Mouse (Mus musculus) kidney, postnatal 14 days (tissue): Measurements from ENCODE around the gene Krt4.

Experiments used
- DNase-seq: peaks from one replicate; pipeline ENCODE4 v3.0.0; 2022; ENCODE audit warnings: mixed read lengths

Krt4 gene

DNA sequence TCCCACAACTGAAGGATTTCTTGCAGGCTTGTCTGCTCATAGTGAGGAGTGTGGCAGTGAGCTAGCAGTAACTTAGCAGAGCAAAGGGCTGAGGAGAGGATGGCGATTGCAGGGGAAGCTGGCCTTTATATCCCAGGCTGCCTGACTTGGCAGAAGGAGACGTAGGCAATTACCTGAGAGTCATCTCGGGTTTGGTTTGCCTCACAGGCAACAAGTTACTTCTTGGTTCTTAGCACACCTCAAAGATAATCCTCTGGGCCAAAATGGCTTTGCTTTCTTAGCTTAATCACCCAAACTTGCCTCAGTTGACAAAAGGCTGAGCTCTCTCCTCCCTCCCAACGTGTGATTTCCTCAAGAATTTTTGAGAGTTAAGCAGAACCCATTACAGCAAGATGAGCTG, 31.7 kb downstream of the Krt4 start, which contains the start of gene Krt76:
Gene Krt76 (minus strand): TSS at position 101 of the 400 bp plus-strand sequence.
- no peak for DNase-seq

DNA sequence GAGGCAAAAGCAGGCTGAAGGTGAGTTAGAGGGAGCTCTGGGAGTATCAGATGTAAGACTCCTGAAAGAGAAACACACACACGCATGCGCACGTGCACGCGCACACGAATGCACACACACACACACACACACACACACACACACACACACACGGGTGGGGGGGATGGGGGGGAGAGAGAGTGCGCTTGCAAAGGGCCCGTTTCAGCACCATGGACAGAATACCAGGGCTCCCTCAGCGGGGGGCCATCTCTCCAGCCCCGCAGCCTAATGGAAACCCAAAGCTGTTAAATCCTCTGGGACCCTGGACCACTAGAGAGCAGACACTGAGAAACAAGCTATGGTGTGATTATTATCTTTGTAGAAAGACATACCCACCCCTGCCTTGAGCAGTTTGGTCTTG, 44.8 kb downstream of the Krt4 start:
- DNase-seq = peak; percentile 13

DNA sequence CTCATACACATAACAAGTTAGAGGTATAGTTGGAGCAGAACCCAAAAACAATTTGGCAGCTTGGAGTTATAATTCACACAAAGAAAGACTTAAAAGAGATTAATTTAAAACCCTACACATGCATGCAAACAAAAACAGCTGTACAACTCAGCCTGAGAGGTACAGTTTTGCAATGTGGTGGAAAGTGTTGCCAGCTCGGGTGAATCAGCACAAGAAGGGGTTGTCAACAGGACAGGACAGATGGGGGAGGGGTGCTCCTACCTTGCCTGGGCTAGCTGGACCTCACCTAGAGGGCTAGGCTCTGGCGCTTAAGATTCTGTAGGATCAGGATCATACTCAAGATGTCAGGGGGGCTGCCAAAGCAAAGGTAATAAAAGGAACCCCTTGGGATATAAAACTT, 46.5 kb downstream of the Krt4 start:
- DNase-seq = no peak

DNA sequence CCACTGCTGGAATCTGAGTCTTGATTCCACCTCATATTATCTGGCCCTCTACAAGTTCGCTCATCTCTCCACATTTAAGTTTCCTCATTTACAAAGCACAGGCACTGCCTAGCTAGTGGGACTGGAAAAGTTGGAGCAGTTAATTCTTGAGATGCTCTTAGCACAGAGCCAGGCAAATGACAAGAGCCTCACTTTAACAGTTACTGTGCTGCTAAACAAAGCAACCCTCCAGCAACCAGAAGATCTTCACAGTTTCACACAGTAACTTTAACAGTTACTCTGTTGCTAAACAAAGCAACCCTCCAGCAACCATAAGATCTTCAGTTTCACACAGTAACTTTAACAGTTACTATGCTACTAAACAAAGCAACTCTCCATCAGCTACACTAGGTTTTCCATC, 50.2 kb downstream of the Krt4 start:
- DNase-seq = no peak

DNA sequence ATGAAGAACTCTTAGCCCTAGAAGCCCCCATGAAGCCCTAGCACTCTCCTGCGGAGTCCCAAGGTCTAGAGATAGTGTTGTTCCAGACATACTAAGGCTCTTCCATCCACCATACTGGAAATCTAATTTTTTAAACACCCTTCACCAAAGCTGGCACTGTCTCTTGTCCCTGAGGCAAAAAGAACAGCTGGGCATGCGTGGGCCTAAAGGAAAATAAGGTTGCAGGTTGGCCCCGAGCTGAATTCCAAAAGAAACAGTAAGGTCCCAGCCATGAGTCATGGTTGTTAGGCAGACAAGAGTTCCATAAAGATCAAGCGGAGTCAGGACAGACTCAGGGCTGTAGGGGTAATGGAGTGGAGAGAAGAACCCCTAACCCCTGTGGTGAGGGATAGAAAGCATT, 51.3 kb downstream of the Krt4 start:
- no peak for DNase-seq

DNA sequence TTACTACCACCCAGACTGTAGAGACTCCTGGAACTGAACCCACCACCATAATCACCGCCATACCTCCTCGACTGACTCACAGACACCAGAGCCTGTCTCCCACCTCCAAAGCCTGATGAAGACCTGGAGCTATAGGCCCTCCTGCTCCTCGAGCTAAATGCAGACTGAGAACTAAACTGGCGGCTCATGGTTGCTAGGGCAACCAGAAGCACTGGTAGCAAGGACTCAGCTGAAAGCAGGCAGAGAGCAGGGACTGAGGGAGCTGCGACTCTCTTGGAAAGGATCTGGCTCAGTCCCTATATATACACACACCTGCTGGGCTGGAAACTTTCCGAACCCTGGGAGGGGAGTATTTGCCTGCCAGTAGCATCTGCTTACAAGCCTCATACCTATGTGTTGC, 55.1 kb downstream of the Krt4 start, which contains the start of gene Krt77:
Gene Krt77 (minus strand): TSS at position 275 of the 400 bp plus-strand sequence.
- no peak for DNase-seq
